Mouse (Mus musculus): ENCODE measurements around the gene D430041D05Rik. TPM values are rescaled to one million over a fixed set of nuclear protein-coding genes. Genes with fewer than 3 reads are reported as not detected.
A peak's percentile ranks its signal among the peaks of the same experiment; 100 is the strongest.

The D430041D05Rik gene
- total and polyA plus RNA-seq, 3 experiments = not detected

DNA sequence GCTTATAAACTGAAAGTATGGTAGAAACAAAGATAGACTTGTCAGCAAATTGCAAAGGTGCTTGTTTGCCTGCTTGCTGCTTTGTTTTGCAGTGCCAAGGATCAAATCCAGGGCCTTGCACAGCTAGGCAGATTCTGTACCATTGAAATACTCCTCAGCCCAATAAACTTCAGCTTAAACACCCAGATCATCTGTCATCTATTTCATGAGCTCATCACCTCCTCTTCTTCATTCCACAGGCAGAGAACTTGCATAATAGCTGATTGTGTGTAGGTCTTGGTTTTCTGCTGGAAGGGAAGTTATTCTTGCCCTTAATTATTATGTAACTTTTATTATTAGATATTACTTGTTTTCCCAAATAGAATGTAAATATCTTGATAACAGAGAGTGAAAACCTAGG is 73.2 kb downstream of the D430041D05Rik start:
- Histone ChIP-seq H3K9ac (ENCODE audit: insufficient read depth, low read depth) (no peak overlapping the region), H3K9me3 (replicated peaks; ENCODE audit: low read length) (peaks cover 4% of the 10 kb centered on the region), H3K36me3 (replicated peaks in 1 of 2; ENCODE audit: control insufficient read depth in 1 of 2, insufficient read depth in 1 of 2, low read length in 1 of 2) (no peaks in the 10 kb centered on the region), H3K79me2 (replicated peaks; ENCODE audit: control insufficient read depth, extremely low read depth, insufficient read depth, poor library complexity, severe bottlenecking) (no peaks in the 10 kb centered on the region), H3K4me3 (replicated peaks in 1 of 3; ENCODE audit: low read depth in 2 of 3, low read length in 2 of 3, poor library complexity in 1 of 3) (no peak overlapping the region), H3K4me1 (ENCODE audit: control insufficient read depth in 1 of 2, insufficient read depth in 2 of 2) (no peaks in the 10 kb centered on the region), H3K27ac (ENCODE audit: insufficient read depth, low read depth) (no peak overlapping the region), H3K4me2 (ENCODE audit: insufficient read depth, low read depth, poor library complexity, severe bottlenecking) (no peak overlapping the region), H3K27me3 (replicated peaks) (no peaks in the 10 kb centered on the region)
- no peak for DNase-seq (ENCODE audit: extremely low read depth)
- dilution Hi-C loops (cut with MboI; ENCODE audit: extremely low pct_ligation_motif_present, extremely low pct_unique_long_range_greater_than_20kb, low sequenced_read_pairs) (no loop called here), in situ Hi-C loops (cut with MboI; ENCODE audit: low pct_ligation_motif_present, low pct_unique_long_range_greater_than_20kb, low sequenced_read_pairs) (no loop called here)
- TF ChIP-seq UBTF (IDR thresholded peaks at IDR 0.05; ENCODE audit: low read depth, low read length) (no peak), KAT2A (IDR thresholded peaks at IDR 0.05; ENCODE audit: insufficient replicate concordance, low read length) (no peak), HCFC1 (IDR thresholded peaks at IDR 0.05; ENCODE audit: low read depth, low read length) (no peak), TCF12 (IDR thresholded peaks at IDR 0.05; ENCODE audit: low read depth, low read length) (no peak), SIN3A (IDR thresholded peaks at IDR 0.05; ENCODE audit: low read length) (no peak), MAFK (IDR thresholded peaks at IDR 0.05; ENCODE audit: insufficient replicate concordance, low read length) (no peak), MEF2A (IDR thresholded peaks at IDR 0.05; ENCODE audit: borderline replicate concordance, low read depth, low read length) (no peak)

DNA sequence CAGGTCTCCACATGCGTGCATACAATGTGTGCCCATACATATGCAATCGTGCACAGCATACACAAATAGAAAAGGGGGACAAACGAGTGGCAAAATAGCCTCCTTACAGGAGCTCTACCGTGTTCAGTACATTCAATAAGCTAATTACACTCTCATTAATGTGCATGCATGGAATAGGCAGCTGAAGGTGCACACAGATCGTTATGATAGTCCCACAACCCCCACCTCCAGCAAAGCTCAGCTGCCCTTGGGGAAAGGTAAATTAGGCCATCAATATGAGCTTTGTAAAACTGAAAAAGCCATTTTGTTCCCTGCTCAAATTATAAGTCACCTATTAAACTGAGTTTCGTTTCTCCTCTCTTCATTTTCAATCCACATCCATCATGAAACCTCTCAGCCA is 75.0 kb downstream of the D430041D05Rik start:
- Histone ChIP-seq H3K4me1 (ENCODE audit: control insufficient read depth in 1 of 2, insufficient read depth in 2 of 2) (no peaks in the 10 kb centered on the region), H3K9ac (ENCODE audit: insufficient read depth, low read depth) (no peak overlapping the region), H3K27me3 (replicated peaks) (no peaks in the 10 kb centered on the region), H3K9me3 (replicated peaks; ENCODE audit: low read length) (no peaks in the 10 kb centered on the region), H3K36me3 (replicated peaks in 1 of 2; ENCODE audit: control insufficient read depth in 1 of 2, insufficient read depth in 1 of 2, low read length in 1 of 2) (no peaks in the 10 kb centered on the region), H3K27ac (ENCODE audit: insufficient read depth, low read depth) (no peak overlapping the region), H3K4me2 (ENCODE audit: insufficient read depth, low read depth, poor library complexity, severe bottlenecking) (no peak overlapping the region), H3K4me3 (replicated peaks in 1 of 3; ENCODE audit: low read depth in 2 of 3, low read length in 2 of 3, poor library complexity in 1 of 3) (no peak overlapping the region), H3K79me2 (replicated peaks; ENCODE audit: control insufficient read depth, extremely low read depth, insufficient read depth, poor library complexity, severe bottlenecking) (no peaks in the 10 kb centered on the region)
- dilution Hi-C loops (cut with MboI; ENCODE audit: extremely low pct_ligation_motif_present, extremely low pct_unique_long_range_greater_than_20kb, low sequenced_read_pairs) (no loop called here), in situ Hi-C loops (cut with MboI; ENCODE audit: low pct_ligation_motif_present, low pct_unique_long_range_greater_than_20kb, low sequenced_read_pairs) (no loop called here)
- TF ChIP-seq POLR2A (IDR thresholded peaks at IDR 0.05; ENCODE audit: low read depth, low read length) = no peak
- no peak for TF ChIP-seq MXI1 (IDR thresholded peaks at IDR 0.05; ENCODE audit: low read depth, low read length)
- no peak for TF ChIP-seq HCFC1 (IDR thresholded peaks at IDR 0.05; ENCODE audit: low read depth, low read length)
- TF ChIP-seq USF2 (conservative IDR thresholded peaks at IDR 0.05; ENCODE audit: low read depth, low read length) = no peak
- TF ChIP-seq ZC3H11A (IDR thresholded peaks at IDR 0.05; ENCODE audit: low read depth, low read length) = no peak
- no peak for TF ChIP-seq SIN3A (IDR thresholded peaks at IDR 0.05; ENCODE audit: low read length)
- TF ChIP-seq JUN (IDR thresholded peaks at IDR 0.05; ENCODE audit: insufficient read depth, low read depth, low read length) = no peak
- TF ChIP-seq MAZ (IDR thresholded peaks at IDR 0.05; ENCODE audit: low read depth, low read length) = no peak
- no peak for DNase-seq (ENCODE audit: extremely low read depth)

DNA sequence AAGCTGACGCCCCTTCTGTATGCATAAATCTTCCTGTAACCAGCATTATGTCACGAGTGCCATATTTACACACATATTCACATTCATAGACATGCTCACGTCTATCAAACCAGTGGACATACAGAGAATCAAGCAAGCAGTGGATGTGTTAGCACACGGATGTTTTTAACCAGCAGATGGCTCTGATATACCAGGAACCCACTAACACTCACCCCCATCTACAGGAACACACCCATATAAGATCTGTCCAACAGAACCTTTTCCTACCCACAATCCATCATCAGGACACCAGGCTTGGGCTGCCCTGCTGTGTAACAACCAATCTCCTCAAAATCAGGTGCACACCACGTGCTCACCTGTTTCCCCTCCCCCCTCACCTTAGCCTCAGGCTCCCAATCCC is 76.9 kb downstream of the D430041D05Rik start:
- no peaks in the 10 kb centered on the region for H3K9me3 ChIP-seq (replicated peaks; ENCODE audit: low read length)
- no peaks in the 10 kb centered on the region for H3K79me2 ChIP-seq (replicated peaks; ENCODE audit: control insufficient read depth, extremely low read depth, insufficient read depth, poor library complexity, severe bottlenecking)
- no peak overlapping the region for H3K9ac ChIP-seq (ENCODE audit: insufficient read depth, low read depth)
- no peak overlapping the region for H3K4me2 ChIP-seq (ENCODE audit: insufficient read depth, low read depth, poor library complexity, severe bottlenecking)
- peak; percentile 17 for DNase-seq (ENCODE audit: extremely low read depth)
- TF ChIP-seq RAD21 (IDR thresholded peaks at IDR 0.05; ENCODE audit: low read depth, low read length) (peak; percentile 66), ZNF384 (IDR thresholded peaks at IDR 0.05; ENCODE audit: low read depth, low read length) (no peak), CTCF (conservative IDR thresholded peaks at IDR 0.05 in 1 of 2, IDR thresholded peaks at IDR 0.05 in 1 of 2; ENCODE audit: low read depth in 2 of 2, low read length in 2 of 2) (peak in 1 of 2 experiments; percentile 62; a peak in 2 of 4 replicates), SMC3 (IDR thresholded peaks at IDR 0.05; ENCODE audit: low read depth, low read length) (peak; percentile 58)
- dilution Hi-C loops (cut with MboI; ENCODE audit: extremely low pct_ligation_motif_present, extremely low pct_unique_long_range_greater_than_20kb, low sequenced_read_pairs) (no loop called here), in situ Hi-C loops (cut with MboI; ENCODE audit: low pct_ligation_motif_present, low pct_unique_long_range_greater_than_20kb, low sequenced_read_pairs) (no loop called here)
- no peaks in the 10 kb centered on the region for H3K4me1 ChIP-seq (ENCODE audit: control insufficient read depth in 1 of 2, insufficient read depth in 2 of 2)
- no peak overlapping the region for H3K27ac ChIP-seq (ENCODE audit: insufficient read depth, low read depth)
- H3K4me3 ChIP-seq (replicated peaks in 1 of 3; ENCODE audit: low read depth in 2 of 3, low read length in 2 of 3, poor library complexity in 1 of 3) = no peak overlapping the region
- no peaks in the 10 kb centered on the region for H3K27me3 ChIP-seq (replicated peaks)
- no peaks in the 10 kb centered on the region for H3K36me3 ChIP-seq (replicated peaks in 1 of 2; ENCODE audit: control insufficient read depth in 1 of 2, insufficient read depth in 1 of 2, low read length in 1 of 2)
